34 mouse cellular contexts compared by ENCODE assay signal in the genomic region with DNA sequence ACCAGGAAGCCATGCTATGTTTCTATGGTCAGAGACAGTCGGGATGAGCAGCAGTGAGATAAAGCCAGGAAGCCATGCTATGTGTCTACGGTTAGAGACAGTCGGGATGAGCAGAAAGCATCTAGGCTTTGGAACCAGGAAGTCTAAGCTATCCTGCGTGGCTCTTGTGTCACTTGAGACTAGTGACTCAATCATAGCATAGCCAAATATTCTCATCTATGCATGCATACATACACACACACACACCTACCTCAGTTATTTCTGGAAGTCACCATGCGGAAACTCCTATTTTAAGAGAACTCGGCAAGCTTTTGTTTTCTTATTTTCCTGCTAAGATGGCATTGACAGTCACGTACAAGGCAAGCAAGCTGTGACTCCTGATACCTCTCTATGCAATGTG.
"Had no signal": no experiment of that assay in that cellular context is flagged by ENCODE, and none has a peak within 500 bp of the region (broad histone marks: within the 10 kb centered on the region; RNA-seq: fewer than 3 reads in every experiment).

No protein-coding gene starts in this region.

- H3K4me3 ChIP-seq: heart, embryonic 10.5 days; heart, embryonic 12.5 days; heart, embryonic 13.5 days; heart, embryonic 15.5 days; hindbrain, embryonic 10.5 days; hindbrain, embryonic 12.5 days; hindbrain, embryonic 13.5 days; hindbrain, embryonic 15.5 days; intestine, embryonic 15.5 days; kidney, embryonic 15.5 days; layer of hippocampus, adult 2 months had no signal

- ATAC-seq: hindbrain, embryonic 16.5 days; hindbrain, postnatal 0 days; inflammation-experienced regulatory T-cells, adult 6 months; intestine, embryonic 15.5 days; intestine, embryonic 16.5 days; intestine, postnatal 0 days had no signal

- DNase-seq: heart, postnatal 10 days; heart, postnatal 14 days; heart, postnatal 36 days; heart, postnatal 4 days; kidney, adult 11 months; kidney, adult 18-20 months; kidney, adult 2 months; kidney, adult 8-10 months; kidney, adult 9 months; kidney, postnatal 10 days; kidney, postnatal 14 days; kidney, postnatal 25 days; kidney, postnatal 36 days; kidney, postnatal 4 days; layer of hippocampus, adult 9-11 months; layer of hippocampus, postnatal 36 days had no signal

- H3K27ac ChIP-seq: heart, embryonic 10.5 days; heart, embryonic 13.5 days; heart, embryonic 15.5 days; hindbrain, embryonic 10.5 days; hindbrain, embryonic 12.5 days; hindbrain, embryonic 13.5 days; hindbrain, embryonic 14.5 days; hindbrain, embryonic 15.5 days; hindbrain, postnatal 0 days; intestine, embryonic 15.5 days; kidney, embryonic 15.5 days; kidney, postnatal 0 days had no signal
